15 mouse cellular contexts compared by ENCODE assay signal in the genomic region with DNA sequence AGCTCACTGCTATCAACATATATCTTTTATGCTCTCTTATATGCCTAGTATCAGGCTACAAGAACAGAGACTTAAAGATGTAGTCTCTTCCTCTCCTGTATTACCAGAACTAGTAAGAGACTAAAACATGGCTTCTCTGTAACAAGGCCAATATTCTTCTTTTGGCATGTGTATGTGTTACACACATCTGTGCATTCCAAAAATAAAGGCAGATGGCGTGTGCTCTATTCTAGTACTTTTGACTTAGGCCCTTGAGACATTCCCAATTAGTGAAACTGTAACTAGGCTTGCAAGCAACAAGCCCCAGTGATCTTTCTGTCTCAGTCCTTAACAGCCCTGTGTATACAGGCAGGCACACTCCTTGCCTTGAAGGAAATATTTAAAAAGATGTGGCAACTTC.
"Had no signal": no experiment of that assay in that cellular context is flagged by ENCODE, and none has a peak within 500 bp of the region (broad histone marks: within the 10 kb centered on the region; RNA-seq: fewer than 3 reads in every experiment).

No protein-coding gene starts in this region.

- H3K9ac ChIP-seq: liver, embryonic 15.5 days; midbrain, embryonic 13.5 days; neural tube, embryonic 13.5 days had no signal

- ATAC-seq: lung, postnatal 0 days; midbrain, embryonic 13.5 days had no signal

- H3K27ac ChIP-seq: layer of hippocampus, adult 2 months; left cerebral cortex, adult 2 months; limb, embryonic 10.5 days; liver, embryonic 15.5 days; midbrain, embryonic 13.5 days; neural tube, embryonic 13.5 days had no signal

- H3K9me3 ChIP-seq: limb, embryonic 10.5 days; liver, embryonic 15.5 days; midbrain, embryonic 13.5 days; neural tube, embryonic 13.5 days had no signal

- H3K4me1 ChIP-seq: limb, embryonic 10.5 days; liver, embryonic 15.5 days; neural tube, embryonic 13.5 days had no signal

- H3K4me3 ChIP-seq: layer of hippocampus, adult 2 months; left cerebral cortex, adult 2 months; limb, embryonic 10.5 days; liver, embryonic 15.5 days; midbrain, embryonic 13.5 days; neural tube, embryonic 13.5 days had no signal

- H3K27me3 ChIP-seq: liver, embryonic 15.5 days; midbrain, embryonic 13.5 days; neural tube, embryonic 13.5 days had no signal

- DNase-seq: kidney, postnatal 10 days; kidney, postnatal 4 days; lung, adult 2 months; lung, postnatal 36 days; right cerebral cortex, adult 18-20 months; right cerebral cortex, postnatal 25 days; thymus, postnatal 36 days had no signal

- H3K4me2 ChIP-seq: liver, embryonic 11.5 days; liver, embryonic 15.5 days; midbrain, embryonic 13.5 days; neural tube, embryonic 13.5 days had no signal

- H3K36me3 ChIP-seq: limb, embryonic 10.5 days; liver, embryonic 15.5 days; midbrain, embryonic 13.5 days; neural tube, embryonic 13.5 days had no signal
